Mouse (Mus musculus) cerebellum, adult 2 months (tissue): ENCODE results near the gene Abraxas2. TPM values are rescaled to one million over a fixed set of nuclear protein-coding genes. Genes with fewer than 3 reads are reported as not detected.

Experiments used
- DNase-seq, 2 experiments: peaks; one replicate each; pipeline ENCODE4 v3.0.0; 2021
- H3K27ac ChIP-seq: fragments of 200-500 bp; 2 replicates; pipeline ENCODE4 v1.5.1; 2012; ENCODE audit warnings: low read length, control low read depth, inconsistent platforms; ENCODE audit not compliant: insufficient read depth
- H3K27me3 ChIP-seq: fragments of 200-500 bp; 2 replicates; pipeline ENCODE4 v1.6.1; 2012; ENCODE audit warnings: inconsistent platforms, mild to moderate bottlenecking, low read length, moderate library complexity; ENCODE audit not compliant: control insufficient read depth, insufficient read depth
- H3K4me1 ChIP-seq: fragments of 200-500 bp; 2 replicates; pipeline ENCODE4 v1.6.1; 2011; ENCODE audit warnings: low read length; ENCODE audit not compliant: control insufficient read depth, insufficient read depth
- H3K4me3 ChIP-seq: fragments of 200-500 bp; replicated peaks from 2 replicates; pipeline ENCODE3; 2011; ENCODE audit warnings: mild to moderate bottlenecking, low read depth, low read length, control low read depth; ENCODE audit not compliant: insufficient read depth
- CTCF ChIP-seq: fragments of 200-500 bp; IDR thresholded peaks from 2 replicates; pipeline ENCODE4 v1.5.1; 2011; ENCODE audit warnings: low read depth, mild to moderate bottlenecking, control low read depth, low read length, moderate library complexity, borderline replicate concordance; ENCODE audit not compliant: insufficient read depth
- POLR2A ChIP-seq: fragments of 200-500 bp; IDR thresholded peaks from 2 replicates; pipeline ENCODE4 v1.6.1; 2011; ENCODE audit warnings: low read length, control low read depth, borderline replicate concordance; ENCODE audit not compliant: insufficient read depth
- WGBS: fragments of 180-500 bp; shearing (Covaris S2); methylation state at CpG from one replicate; pipeline ENCODE4 v1.1.7; 2018; 5-methylcytosine and 5-hydroxymethylcytosine counted together
- polyA plus RNA-seq: library from polyadenylated mRNA; depleted of rRNA; stranded (reverse); fragments of >200 nt; gene quantifications from 2 replicates; pipeline ENCODE4 v1.2.3, GENCODE M21; 2012; rRNA removed

The Abraxas2 gene
- polyA plus RNA-seq: 28.8 and 28.9 TPM in 2 replicates

DNA sequence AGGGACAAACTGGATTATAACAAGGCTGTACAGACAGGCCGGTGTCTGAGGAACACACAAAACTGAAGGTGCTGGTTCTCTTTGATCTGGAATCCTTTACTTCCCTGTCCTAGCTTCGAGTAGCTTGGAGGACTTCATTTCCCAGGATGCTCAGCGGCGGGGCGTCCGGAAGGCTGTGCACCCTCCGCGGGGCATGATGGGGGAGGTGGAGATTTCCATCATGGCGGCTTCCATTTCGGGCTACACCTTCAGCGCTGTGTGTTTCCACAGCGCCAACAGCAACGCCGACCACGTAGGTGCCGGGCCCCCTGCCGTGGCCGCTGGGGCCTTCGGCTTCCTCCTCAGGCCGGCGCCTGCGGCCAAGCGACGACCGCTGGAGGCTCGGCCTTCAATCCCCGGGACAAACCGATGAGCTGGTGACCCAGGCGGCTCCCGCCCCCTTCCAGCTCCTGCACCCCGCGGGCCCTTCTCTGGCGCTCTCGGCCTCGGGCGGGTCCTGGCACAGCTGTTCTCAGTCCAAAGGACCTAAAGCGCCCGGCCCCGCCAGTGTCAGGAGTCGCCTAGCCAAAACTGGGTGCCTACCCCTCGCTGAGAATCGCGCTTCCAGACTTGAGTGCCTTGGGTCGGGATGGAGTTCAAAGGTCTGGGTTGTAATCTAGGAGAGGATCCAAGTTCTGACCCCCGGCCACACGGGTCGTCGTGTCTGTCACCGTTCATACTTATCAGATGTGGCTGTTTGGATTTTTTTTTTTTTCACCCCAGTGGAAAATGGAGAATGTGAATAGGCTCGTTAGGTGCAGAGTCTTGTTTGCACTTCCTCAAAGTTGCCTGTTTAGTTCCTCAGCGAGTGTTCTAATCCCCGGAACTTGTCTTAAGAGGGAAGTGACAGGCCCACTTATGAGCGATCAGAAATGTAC lies at the start of gene Abraxas2:
Gene Abraxas2, plus strand, starts transcription at position 184 of the 917 bp plus-strand sequence.
- no peaks in the 10 kb centered on the region for H3K27me3 ChIP-seq
- TF ChIP-seq CTCF: no peak
- TF ChIP-seq POLR2A: peak; percentile 55; the same call in 1 of the 2 replicates
- DNase-seq: peak; percentile 91 to 92
- WGBS: 1% methylated on average over 53 of the region's 53 CpGs
- H3K27ac ChIP-seq: peak within 1 kb of the TSS; percentile 60; the same call in 1 of the 2 replicates
- H3K4me1 ChIP-seq: no peaks in the 10 kb centered on the region
- peak within 1 kb of the TSS; percentile 74 for H3K4me3 ChIP-seq

DNA sequence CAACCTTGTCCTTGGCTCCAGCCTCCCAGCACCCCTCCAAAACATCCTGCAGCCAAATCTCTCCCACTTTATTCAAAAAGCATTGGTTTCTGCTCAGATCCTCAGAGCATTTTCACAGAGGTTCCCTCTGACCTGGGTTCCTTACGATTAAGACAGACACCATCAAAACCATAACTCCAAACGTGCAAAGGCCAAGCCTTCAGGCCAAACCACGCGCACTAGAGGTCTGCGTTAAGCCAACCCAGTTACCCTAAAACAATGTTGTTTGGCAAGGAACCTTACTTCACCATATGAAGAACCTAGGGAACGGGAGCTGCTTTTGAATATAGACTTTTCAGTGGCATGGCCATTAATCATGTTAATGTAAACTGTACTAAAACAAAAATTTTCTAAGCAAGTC lies 49.3 kb upstream of the Abraxas2 start:
- peak overlapping the region; percentile 99 for H3K27ac ChIP-seq
- peak; percentile 28 to 43 for DNase-seq
- H3K27me3 ChIP-seq: no peaks in the 10 kb centered on the region
- H3K4me3 ChIP-seq: peak overlapping the region; percentile 23
- TF ChIP-seq POLR2A: no peak
- TF ChIP-seq CTCF: no peak
- 14% methylated on average over 6 of the region's 6 CpGs for WGBS
- peaks cover 42% of the 10 kb centered on the region for H3K4me1 ChIP-seq

DNA sequence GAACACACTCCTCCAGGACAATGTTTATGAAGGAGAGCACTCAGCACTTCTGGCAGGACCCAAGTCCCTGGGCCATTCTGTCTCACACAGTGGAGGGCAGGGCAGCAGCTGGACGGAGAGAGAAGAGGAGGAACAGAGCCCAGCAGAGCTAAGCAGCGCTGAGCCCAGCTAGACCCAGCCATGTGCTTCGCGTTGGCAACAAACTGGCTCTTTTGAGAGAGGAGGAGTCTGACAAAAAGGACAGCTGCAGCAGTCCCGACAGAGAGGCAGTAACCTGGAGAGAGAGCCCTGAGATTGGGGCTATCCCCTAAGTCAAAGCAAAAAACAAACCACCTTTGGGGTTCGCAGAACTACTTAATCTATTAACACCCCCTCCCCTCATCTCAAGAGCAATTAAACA lies 48.7 kb upstream of the Abraxas2 start:
- Histone ChIP-seq H3K4me1 (peaks cover 38% of the 10 kb centered on the region), H3K27me3 (no peaks in the 10 kb centered on the region), H3K4me3 (peak overlapping the region; percentile 11), H3K27ac (peak overlapping the region; percentile 64)
- no peak for TF ChIP-seq CTCF
- TF ChIP-seq POLR2A: no peak
- WGBS: 8% methylated on average over 6 of the region's 6 CpGs
- DNase-seq: peak; percentile 69 to 73

DNA sequence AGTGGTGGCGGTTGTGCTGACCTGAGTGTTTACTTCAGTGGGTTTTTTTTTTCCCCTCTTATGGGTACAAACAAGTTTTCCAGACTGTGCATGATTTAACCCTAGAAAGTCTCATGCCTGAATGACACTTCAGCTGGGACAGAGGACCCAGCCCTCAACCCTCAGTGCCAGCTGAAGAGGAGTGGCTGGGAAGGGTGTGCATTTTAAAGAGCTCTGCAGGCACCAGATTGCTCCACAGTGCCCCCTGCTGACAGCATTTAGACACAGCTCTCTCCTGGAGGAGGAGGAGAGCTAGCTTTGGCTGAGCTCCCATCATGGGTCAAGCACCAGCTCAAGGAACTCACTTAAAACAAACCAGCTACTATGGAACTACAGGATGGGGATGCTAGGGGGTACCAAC lies 48.1 kb upstream of the Abraxas2 start:
- peak overlapping the region; percentile 58 for H3K4me3 ChIP-seq
- peak overlapping the region; percentile 69; the same call in 1 of the 2 replicates for H3K27ac ChIP-seq
- DNase-seq: peak; percentile 93 to 96
- 34% methylated on average over 1 of the region's 1 CpGs for WGBS
- H3K4me1 ChIP-seq: peaks cover 32% of the 10 kb centered on the region
- H3K27me3 ChIP-seq: no peaks in the 10 kb centered on the region
- TF ChIP-seq CTCF (peak; percentile 93), POLR2A (no peak; the same call in 1 of the 2 replicates)

DNA sequence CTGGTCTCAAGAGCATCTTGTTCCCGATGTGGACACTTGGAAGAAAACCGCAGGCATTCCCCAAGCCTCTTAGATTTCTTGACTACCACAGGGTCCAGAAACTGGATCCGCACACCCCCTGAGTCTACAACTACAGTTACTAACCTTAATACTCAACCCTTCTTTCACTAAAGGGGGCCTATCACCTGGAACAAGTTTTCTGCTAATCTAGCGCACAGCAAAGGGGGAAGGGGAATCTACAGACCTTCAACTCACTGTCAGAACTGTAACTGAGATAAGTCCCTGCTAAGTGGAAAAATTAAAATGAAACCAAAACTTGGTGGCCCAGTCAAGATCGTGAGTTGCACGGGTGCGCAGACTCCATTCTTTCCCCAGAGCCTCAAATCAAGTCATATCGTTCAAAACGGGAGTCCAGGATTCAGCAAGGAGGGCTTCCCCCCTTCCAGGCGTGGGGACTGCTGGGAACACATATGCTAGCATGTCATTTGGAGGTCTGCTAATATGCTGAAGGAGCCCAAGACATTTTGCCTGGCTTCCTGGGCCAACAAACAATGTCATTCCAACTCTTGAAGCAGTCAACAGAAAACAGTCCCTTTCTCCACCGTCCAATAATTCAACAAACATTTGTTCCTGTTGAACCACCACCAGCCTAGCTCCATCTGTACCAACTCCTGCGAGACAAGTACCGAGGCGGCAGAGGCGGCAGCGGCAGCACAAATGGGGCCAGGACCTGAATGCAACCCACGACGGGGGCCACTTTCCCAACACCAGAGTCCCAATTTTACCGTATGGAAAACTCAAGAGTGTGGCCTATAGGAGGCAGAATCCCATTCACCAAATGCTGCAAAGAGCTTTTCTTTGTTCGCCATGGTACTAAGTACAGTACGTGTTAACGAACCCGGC lies 47.1 kb upstream of the Abraxas2 start:
- Histone ChIP-seq H3K4me3 (peak overlapping the region; percentile 74), H3K4me1 (peaks cover 22% of the 10 kb centered on the region), H3K27me3 (no peaks in the 10 kb centered on the region), H3K27ac (peak overlapping the region; percentile 93)
- peak; percentile 69 to 74 for DNase-seq
- 2% methylated on average over 23 of the region's 23 CpGs for WGBS
- TF ChIP-seq POLR2A: peak; percentile 21; the same call in 1 of the 2 replicates
- no peak for TF ChIP-seq CTCF

DNA sequence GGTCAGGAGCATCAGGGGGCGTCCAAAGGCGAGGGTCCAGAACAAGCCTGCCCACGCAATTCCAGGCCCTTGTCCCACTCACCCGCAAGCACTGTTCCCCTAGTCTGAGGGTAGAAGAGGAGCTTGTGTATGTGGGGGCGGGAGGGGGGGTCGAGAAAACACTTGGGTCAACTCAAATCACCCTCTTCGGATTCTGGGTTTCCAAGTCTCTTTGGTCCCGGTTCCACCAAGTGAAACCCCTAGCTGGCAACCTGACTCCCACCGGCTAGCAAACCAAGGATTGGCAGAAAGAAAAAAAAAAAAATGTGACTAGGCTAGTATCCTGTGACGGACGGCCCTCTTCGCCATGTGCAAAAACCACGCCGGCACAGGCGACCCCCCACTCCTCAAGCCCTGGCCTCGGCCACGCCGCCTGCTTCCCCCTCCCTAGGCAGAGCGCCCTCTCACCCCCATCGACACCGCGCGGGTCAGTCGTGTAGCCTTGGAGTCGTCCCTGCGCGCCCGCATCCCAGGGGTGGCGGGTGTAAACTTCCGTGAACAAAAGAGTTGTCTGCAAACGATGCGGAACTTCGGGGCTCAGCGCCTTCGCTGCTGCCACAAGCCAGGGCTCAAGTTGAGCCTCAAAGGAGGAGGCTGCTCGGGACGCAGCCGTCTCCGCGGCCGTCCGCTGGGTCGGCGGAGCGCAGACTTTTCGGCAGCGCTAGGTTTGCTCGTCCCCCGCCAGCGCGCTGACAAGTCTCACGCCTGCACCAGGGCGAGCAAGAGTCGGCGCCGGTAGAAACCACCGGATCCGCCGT lies 46.2 kb upstream of the Abraxas2 start:
- no peak for TF ChIP-seq CTCF
- TF ChIP-seq POLR2A: no peak
- H3K4me3 ChIP-seq: peak overlapping the region; percentile 74
- peaks cover 15% of the 10 kb centered on the region for H3K4me1 ChIP-seq
- WGBS: under 1% methylated on average over 59 of the region's 59 CpGs
- H3K27me3 ChIP-seq: no peaks in the 10 kb centered on the region
- peak; percentile 67 to 76 for DNase-seq
- H3K27ac ChIP-seq: peak overlapping the region; percentile 93

DNA sequence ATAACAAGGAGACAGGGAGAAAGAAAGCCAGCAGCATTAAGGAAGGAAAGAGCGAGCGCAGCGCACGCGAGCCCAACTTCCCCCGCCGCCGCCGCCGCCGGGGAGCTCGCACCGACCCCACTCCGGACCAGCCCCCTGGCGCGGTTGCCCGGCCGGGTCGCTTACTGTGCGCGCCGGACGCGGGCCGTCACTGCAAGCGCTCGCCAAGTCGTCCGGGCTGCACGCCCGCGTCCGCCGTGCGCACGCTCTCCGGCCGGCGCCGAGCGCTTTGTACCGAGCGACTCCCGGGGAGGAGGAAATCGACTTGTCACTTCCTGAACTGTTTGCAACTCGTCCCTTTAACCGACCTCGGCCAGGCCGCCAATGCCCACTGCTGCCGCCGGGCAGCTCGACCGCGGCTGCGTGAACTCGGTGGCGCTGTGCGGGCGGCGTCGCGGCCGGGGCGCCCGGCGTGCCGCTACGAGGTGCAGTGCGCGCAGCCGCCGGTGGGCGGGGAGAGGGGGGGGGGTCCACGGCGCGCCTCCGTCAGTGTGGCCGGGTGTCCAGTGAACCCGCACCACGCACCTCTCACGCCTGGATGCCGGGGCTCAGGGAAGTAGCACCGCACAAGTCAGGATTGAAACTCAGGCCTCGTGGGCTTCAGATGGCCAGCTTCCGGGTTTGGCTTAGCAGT lies 45.5 kb upstream of the Abraxas2 start, which contains the start of gene Fam53b:
Gene Fam53b, minus strand, starts transcription at position 471 of the 673 bp plus-strand sequence.
- peak; percentile 68 for TF ChIP-seq POLR2A
- TF ChIP-seq CTCF: no peak
- under 1% methylated on average over 84 of the region's 85 CpGs for WGBS

More for the DNA sequence above, 45.5 kb upstream of the Abraxas2 start, which contains the start of gene Fam53b:
- peak; percentile 87 to 89 for DNase-seq
- Histone ChIP-seq H3K4me3 (peak within 1 kb of the TSS; percentile 74), H3K4me1 (peaks cover 12% of the 10 kb centered on the region; the same call in 1 of the 2 replicates), H3K27me3 (no peaks in the 10 kb centered on the region), H3K27ac (peak within 1 kb of the TSS; percentile 93)
